Mouse (Mus musculus) inflammation-experienced regulatory T-cells, adult 6 months (primary cell): ENCODE measurements at regions not wholly inside any gene's neighbourhood (a gene's known extent, or its start where the extent isn't known, plus 50 kb on each side); places are given as distances from the start of the nearest gene placed in this dataset.

Source experiments
- ATAC-seq: one replicate; pipeline ENCODE4 v1.8.0; 2017

GRCm38 (mm10) chr15:96770299-96770698, 70.8 kb upstream of the Slc38a2 start:
- ATAC-seq = no peak

- ATAC-seq = no peak
These were observed 70.2 kb upstream of the Slc38a2 start for GRCm38 (mm10) chr15:96769751-96770150.

- ATAC-seq = no peak
These were observed 68.9 kb upstream of the Slc38a2 start for GRCm38 (mm10) chr15:96768301-96768993.

GRCm38 (mm10) chr15:96767188-96767587, 67.7 kb upstream of the Slc38a2 start:
- no peak for ATAC-seq

GRCm38 (mm10) chr15:96766238-96766637, 66.7 kb upstream of the Slc38a2 start:
- ATAC-seq = no peak

GRCm38 (mm10) chr15:96763611-96764010, 64.1 kb upstream of the Slc38a2 start:
- no peak for ATAC-seq

GRCm38 (mm10) chr15:96759078-96759995, 59.8 kb upstream of the Slc38a2 start:
- no peak for ATAC-seq

GRCm38 (mm10) chr15:96757446-96758198, 58.1 kb upstream of the Slc38a2 start:
- ATAC-seq = peak; percentile 43

GRCm38 (mm10) chr15:96756456-96756855, 56.9 kb upstream of the Slc38a2 start:
- no peak for ATAC-seq

GRCm38 (mm10) chr15:96755951-96756350, 56.4 kb upstream of the Slc38a2 start:
- no peak for ATAC-seq

- ATAC-seq = no peak
These were observed 55.9 kb upstream of the Slc38a2 start for GRCm38 (mm10) chr15:96755322-96755942.

- ATAC-seq = no peak
These were observed 54.5 kb upstream of the Slc38a2 start for GRCm38 (mm10) chr15:96754079-96754478.

- ATAC-seq = no peak
These were observed 53.2 kb upstream of the Slc38a2 start for GRCm38 (mm10) chr15:96752719-96753118.

- no peak for ATAC-seq
These were observed 52.5 kb upstream of the Slc38a2 start for GRCm38 (mm10) chr15:96752062-96752358.

GRCm38 (mm10) chr15:96751243-96752061, 51.9 kb upstream of the Slc38a2 start:
- ATAC-seq = no peak

- ATAC-seq = no peak
These were observed 50.2 kb upstream of the Slc38a2 start for GRCm38 (mm10) chr15:96749534-96750256.
